Mouse (Mus musculus) cerebellum, adult 11 months (tissue): ENCODE data around the gene Tamm41.
A peak's percentile ranks its signal among the peaks of the same experiment; 100 is the strongest.

ENCODE experiments used
- DNase-seq: peaks from one replicate; pipeline ENCODE4 v3.0.0; 2022

Tamm41 gene

DNA sequence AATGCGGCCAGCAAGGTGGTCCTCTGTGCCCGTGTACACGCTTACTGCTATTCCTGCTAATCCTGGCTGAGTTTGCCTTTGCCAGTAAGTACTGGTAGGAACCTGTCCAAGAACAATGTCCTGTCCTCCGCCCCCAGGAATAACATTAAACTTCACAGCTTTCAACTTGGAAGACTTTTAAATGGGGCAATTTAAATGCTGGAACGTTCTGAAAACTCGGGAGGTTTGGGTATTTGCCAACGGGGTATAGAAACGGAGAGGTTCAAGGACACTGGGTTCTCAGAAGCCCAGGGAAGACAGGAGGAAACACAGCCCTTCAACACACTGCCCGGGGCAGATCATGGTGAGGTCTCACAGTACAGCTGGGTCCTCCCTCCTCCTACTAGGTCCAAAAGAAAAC is 14.8 kb downstream of the Tamm41 start:
- DNase-seq: no peak

DNA sequence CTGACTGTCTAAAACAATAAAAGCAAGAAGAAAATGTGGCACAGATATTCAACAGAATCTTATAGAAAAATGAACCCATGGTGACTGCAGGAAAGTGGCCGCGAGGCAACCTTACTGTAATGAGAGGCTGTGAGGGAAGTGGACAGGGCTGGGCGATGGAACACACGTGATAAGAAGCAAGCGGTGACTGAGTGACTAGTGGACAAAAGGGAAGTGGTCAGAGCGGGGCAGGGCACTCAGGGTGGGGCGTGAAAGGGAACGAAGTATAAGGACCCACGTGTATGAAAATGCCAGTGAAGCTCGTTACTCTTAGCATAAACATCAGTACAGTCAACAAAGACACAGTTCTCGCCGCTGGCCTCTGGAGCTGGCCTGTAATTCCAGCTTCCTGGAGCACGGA is 22.2 kb downstream of the Tamm41 start:
- no peak for DNase-seq

DNA sequence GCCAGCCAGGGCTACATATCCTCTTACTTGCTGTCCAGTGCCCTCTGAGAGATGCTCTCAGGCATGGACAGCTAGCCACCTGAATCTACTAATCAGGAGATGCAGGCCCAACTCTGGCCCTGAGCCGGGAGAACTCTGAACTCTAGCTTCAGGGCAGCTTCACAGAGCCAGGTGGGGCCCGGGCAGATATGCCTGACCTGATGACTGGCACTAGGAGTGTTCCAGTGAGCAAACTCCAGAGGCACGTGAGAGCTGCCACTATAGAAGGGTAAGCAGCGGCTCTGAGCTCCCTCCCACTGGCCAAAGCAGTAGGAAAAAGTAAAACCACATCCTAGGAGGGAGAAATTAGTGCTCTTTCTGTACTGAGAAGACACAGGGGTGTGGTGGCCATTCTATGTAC is 24.1 kb downstream of the Tamm41 start:
- DNase-seq: no peak

DNA sequence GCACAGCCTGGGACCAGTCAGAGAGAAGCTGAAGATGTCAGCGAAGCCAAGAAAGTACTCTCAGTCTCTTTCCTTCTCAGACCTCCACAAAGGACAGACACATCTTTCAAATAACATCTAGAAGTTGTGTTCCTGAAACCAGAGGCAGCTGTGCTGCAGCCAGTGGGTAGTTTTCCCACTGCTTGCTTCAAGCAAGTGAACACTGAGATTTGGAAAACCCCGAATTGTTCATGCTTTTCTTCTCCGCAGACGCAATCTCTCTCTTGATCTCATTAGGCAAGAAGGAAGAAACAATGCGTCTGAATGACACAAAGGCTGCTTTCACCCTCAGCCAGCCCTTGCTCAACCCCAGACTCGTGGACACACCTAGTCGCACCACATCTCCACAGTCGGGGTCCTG is 25.9 kb downstream of the Tamm41 start:
- no peak for DNase-seq

DNA sequence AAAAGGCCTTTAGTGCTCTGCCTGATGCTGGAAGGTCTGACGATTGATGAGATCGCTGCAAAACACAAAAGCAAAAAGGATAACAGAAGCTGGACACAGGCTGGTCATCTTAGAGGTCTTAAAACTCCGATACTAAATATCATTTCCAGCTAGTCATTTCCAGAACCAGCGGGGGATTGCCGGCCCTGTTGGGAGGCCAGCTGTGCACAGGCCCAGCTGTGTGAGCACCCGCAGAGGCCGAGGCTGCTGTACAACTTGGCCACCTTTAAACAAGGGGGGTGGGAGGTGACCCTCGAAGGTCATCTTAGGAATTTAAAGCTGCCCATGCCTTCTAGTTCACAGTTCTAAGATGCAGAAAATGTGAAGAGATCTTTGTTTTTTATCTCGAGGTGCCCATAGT is 26.9 kb downstream of the Tamm41 start:
- no peak for DNase-seq

DNA sequence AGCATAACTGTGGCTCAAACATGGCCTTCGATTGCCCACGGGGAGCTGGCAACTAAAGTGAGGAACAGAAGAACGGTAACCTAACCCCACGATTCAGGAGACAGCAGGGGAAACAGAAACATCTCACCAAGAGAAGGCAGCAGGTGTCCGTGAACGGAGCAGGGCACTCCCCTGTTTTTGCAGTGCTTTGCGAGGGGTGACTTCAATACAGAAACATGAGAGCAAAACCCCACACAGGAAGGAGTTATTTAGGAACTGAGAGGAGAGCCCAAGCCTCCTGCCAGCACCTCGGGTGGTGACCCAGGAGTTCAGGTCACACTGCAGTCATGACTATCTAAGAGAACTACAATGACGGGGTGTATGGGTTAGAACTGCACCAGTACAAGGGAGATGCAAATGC is 27.4 kb downstream of the Tamm41 start:
- no peak for DNase-seq

DNA sequence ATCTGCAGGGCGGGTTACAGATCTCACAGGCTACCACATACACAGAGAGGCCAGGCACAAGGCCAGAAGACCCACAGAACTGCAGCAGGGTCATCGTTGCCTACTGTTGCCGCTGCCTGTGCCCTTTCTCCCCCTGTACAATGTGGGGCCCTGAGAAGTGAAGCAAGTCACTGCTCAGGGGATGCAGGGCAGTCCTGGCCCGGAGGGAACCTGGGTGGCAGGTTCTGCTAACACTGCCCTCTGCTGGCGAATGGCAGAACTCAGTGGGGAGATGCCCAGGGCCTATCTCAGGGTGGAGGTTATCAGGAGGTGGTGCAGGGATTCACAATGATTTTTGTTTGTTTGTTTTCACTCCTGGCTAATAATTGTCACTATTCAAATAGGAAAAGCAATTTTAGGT is 29.9 kb downstream of the Tamm41 start:
- peak; percentile 79 for DNase-seq

DNA sequence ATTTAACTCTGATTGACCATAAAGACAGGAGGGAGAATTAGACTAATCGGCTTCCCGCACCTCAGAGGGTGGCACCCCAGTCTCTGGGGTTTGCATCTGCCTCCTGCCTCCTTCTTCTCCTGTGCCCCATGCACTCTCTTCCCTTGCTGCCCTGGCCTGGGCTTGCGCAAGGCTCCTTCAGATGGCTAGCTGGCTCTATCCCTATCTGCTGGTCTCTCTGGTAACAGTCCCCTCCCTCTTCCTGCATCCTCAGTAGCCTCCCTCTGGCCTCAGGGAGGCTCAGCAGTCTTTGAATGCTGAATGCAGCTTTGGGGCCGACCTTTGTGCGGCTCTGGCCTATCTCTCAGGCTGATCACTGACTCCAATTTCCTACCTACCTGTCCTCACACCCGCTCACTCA is 30.7 kb downstream of the Tamm41 start:
- no peak for DNase-seq

DNA sequence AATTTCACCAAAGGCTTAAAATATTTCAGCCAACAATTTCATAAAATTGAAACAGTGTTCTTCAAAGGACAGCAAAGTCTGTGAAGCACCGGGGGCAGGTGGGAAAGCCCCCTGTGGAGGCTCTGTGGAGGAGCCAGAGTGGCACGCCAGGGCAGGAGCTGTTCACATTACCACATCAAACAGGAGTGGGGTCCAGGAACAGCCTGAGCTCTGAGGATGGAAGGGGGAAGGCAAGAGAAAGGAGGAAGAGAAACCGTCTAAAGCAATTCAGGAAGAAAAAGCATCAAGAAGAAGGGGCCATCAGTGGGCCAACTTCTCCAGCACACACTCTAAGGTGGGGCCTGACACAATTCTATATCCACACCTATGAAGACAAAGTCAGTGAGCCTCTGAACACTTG is 31.6 kb downstream of the Tamm41 start:
- no peak for DNase-seq

DNA sequence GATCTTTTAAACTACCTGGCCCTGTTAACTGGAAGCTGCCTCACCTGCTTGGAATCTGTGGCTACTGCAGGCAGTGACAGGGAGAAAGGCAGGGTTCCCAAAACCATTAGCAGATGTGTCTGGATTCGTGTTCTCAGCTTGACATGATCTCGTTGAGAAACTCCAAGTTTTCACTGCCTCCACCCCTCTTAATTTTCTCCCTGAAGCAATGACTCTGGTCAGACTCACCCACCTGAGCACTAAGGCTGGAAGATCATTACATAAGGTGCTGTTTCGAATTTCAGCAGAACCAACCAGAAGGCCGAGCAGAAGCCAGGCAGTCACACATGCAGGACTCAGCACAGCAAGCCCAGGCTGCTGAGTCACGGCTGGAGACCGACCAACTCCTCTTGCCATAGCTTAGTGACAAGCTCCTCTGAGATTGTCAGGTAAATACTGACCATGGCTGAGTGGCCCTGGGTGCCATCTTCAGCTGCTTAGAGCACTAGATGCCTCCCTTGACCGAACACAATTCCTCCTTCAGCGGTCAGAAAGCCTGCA is 32.3 kb downstream of the Tamm41 start:
- peak; percentile 70 for DNase-seq

DNA sequence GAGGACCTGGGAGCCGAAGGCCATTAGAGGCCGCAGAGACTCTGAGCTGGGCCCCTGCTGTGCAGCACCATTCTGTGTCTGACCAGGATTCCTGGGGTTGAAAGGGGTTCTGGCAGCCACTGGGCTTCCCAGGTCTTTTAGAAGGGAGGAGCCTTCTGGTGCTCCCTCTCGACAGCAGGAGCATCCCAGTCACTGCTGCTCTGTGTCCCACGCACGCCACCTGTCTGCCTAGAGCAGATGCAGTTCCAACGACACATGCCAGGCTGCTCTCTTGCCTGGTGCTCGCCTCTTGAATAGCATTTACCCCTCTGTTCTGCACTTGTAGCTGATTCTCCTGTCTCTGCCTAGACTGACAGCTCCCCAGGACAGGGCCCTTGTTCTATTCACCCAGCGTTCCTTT is 33.0 kb downstream of the Tamm41 start:
- DNase-seq: peak; percentile 56

DNA sequence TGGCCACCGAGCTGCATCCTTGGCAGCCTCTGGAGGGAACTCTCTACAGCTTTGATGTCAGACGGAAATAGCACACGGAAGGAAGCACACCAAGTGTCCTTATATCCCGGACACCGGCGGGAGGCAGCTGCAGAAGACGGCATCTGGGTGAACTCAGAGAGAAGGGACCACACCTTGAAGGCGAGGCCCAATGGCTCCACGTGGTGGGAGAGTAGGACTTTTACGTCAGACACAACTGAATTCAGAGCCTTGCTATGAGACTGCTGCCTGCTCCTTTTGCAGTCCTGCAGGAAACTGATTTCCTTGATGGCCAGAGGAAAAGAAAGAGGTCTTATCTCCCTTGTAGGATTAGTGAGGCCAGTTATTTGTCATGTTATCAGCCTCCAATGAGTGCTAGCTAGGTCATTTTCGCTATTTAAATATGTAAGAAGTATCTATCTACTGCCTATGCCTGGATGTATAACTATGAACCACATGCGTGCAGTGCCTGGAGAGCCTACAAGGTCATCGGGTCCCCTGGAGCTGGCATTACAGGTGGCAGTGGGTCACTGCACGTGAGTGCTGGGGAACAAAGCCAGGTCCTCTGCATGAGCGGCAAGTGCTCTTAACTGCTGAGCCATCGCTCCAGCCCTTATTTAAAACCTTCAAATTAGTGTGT is 39.2 kb downstream of the Tamm41 start:
- DNase-seq: no peak

DNA sequence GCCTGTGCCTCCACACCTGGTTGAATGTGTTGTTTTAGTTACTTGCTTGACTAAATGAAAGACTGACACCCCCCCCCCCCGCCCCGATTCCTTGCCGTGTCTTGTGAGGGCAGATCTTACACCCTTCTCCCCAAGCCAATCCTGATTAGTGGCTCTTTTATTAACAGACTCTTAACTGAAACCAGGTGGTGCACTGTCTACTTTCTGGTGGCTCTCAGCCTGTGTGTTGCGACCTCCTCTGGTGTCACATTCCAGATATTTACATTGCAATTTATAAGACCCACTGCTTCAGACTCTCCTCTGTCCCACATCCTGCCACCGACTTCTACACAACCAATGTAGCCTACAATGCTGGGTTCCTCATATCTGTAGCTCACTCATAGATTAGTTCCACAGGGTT is 40.2 kb downstream of the Tamm41 start:
- DNase-seq: no peak

DNA sequence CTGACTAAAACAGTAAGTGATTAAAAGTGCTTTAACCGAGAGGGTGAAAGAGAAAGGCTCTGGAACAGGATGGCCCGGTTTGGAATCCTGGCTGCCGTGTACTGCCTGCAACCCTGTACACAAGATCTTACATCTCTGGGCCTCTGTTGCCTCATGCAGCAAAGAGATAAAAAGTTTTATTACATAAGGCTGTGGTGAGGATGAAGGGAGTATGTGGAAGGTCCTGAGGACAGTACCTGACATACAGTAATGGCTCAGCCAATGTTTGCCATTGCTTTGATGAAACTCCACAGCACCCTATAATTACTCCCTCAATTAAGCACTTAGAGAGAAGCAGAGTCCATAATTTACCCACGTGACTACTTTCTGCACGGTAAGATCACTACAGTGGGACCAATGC is 40.8 kb downstream of the Tamm41 start:
- no peak for DNase-seq

DNA sequence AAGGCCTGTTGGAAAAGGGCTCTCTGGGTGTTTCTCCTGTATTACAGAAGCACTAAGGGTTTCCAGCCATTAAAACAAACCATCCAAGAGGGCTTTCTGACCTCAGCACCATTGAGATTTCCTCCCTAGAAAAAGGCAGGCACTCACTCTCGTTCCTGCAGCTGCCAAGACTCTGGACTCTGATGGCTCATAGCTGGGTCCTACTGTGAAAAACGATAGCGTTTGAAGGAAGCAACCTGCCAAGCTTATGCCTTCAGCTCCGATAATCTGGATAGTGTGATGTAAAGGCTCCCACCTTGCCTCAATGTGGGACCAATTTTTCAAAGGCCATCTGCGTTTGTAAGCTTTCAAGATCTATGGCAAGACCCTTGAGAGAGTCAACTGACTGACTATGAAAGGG is 43.6 kb downstream of the Tamm41 start:
- DNase-seq: no peak

DNA sequence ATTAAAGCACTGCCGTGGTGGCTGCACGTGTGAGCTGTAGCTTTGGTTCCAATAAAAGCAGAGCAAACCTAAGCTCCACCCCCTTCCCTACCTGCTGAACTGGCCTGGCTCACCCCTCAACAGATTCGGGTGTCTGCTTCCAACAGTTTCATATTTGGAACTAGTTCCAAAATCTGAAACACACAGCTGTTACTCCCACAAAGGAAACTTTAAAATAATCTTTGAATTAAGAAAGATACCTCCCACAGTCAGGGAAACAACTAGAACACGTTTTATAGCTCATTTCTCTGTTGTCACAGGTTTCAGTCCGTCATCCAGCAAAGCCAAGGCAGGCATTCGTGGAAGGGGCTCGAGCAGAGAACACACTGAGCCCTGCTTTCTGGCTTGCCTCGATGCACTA is 44.0 kb downstream of the Tamm41 start:
- no peak for DNase-seq

DNA sequence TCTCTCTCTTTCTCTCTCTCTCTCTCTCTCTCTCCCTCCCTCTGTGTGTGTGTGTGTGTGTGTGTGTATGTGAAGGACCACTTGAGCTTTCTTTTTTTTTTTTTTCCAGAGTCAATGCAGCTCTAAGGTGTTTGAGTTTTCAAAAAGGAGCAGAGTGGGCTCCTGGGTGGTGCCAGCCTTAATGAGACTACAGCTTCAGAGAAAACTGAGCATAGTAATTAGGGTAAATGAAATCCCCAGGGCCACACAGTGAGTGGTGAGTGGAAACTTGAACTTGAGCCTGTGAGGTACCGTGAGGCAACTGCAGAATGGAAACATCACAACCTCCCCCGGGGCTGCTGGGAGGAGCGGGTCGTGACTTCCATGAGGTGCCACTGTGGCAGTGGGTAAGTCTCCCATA is 45.8 kb downstream of the Tamm41 start:
- no peak for DNase-seq

DNA sequence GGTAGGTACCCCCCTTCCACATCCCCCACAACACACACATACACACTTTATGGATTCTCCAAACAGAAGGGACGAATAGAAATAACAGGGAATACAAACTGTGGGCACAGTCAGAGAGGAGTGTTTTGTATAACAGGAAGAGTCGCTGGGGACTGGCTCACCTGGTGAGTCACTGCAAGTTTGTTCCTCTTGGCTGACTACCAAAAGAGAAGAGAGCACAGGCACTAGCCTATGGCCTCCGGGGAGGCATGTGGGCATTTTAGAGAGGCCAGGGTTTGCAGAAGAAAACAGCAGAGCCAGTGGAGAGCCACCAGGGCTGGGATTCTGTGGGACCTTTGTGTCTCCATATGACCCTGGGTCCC is 49.1 kb downstream of the Tamm41 start:
- no peak for DNase-seq

DNA sequence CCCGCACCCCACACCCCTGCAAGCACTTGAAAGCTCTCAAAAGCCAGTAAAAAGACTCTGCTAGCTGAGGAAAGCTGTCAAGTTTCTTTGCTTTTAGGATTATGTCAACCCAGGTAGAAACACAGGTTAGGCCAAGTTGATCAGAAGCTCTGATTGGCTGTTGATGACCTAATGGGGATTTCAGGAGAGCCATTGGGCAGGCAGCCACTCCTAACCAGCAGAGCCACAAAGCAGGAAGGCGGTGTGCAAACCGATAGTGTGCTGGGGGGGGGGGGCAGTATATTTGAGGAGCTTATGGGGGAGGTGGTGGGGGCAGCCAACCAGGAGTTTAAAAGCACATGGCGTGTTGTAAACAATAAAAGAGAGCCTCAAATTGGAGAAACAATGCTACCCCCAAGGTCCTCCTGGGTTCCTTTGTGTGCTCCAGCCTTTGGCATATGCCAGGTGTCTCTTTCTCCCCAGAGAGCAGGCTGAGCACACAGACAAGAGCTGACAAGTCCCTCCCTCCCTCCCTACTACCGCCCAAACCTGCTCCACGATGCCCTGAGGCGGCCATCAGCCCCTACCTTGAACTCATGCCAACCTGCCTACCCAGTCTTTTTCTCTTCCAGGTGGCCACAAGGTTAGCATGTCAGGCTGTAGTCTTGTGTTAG is 49.6 kb downstream of the Tamm41 start:
- DNase-seq: no peak

DNA sequence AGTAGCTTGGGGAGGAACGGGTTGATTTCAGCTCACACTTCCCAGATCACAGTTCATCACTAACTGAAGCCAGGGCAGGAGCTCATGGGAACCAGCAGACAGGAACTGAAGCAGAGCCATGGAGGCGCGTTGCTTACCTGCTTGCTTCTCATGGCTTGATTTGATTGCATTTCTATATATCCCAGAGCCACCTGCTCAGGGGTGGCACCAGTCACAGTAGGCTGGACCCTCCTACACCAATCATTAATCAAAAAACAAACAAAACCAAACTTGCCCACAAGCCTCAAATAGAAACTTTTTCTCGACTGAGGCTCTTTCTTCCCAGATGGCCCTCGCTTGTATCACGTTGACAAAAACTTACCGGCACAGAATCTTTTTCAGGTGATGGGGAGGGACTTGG is 55.0 kb downstream of the Tamm41 start:
- DNase-seq: no peak

DNA sequence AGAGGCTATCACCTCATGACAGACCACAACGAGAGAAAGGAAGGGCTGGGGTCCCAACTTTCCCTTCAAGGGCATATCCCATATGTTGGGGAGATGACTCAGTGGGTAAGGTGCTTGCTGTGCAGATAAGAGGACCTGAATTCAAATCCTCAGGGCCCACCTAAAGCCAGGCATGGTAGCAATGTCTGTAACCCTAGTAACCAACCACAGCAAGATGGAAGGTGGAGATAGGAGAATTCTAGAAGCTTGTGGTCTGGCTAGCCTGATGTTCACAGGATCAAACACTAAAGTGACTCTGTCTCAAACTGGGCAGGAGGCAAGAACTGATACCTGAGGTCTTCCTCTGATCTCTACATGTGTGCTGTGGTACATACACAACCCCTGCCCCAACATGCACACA is 58.0 kb downstream of the Tamm41 start:
- DNase-seq: no peak

DNA sequence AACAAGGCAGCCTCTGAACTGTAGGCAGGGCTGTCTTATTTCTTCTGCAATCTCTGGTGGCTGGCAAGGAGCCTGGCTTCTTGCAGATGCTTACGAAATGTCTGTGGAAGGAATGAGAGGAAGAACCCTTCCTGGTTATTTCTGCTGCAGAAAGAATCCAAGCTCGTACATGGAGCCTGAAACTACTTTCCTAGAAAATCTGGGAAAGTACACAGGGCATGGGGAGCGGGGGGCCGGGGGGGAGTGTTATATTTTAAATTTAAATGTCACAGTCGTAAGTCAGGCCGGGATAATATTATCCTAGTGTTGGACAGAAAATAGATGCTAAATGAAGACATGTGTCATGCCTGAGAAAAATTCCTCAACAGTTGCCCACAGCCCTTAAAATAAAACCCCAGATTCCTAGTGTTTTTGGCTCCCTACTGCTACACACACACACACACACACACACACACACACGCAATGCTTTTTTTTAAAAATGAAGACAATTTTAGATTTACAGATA is 60.7 kb downstream of the Tamm41 start:
- no peak for DNase-seq

DNA sequence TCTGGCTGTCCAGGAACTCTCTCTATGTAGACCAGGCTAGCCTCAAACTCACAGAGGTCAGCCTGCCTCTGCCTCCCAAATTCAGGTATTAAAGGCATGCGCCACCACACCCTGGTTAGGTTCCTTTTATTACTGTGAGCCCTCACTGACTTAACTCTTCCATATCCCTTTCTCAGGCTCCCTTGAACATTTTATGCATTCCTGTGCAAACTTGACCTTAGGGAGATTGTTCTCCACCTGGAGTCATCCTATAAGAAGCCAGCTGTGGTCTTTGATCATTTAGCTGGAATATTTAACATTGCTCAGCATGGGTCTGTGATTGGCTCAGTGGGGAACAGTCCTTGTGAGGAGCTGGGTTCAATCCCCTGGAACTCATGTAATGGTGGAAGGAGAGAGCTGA is 63.3 kb downstream of the Tamm41 start:
- DNase-seq: no peak

DNA sequence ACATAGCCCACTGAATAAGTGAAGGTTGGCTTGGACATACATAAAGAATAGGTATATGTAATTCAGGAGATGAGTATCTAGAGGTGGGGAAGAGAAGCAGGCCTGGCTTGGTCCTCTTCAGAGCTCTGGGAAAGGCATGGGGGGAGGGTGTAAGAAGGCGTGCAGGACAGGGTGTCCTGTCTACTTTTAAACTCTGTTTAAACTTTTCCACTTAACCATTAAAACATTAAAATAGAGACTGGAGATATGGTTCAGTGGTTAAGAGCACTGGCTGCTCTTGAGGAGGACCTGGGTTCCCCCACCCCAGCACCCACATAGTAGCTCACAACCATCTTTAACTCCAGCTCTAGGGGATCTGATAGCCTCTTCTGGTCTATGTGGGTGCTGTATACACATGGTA is 64.7 kb downstream of the Tamm41 start:
- no peak for DNase-seq

DNA sequence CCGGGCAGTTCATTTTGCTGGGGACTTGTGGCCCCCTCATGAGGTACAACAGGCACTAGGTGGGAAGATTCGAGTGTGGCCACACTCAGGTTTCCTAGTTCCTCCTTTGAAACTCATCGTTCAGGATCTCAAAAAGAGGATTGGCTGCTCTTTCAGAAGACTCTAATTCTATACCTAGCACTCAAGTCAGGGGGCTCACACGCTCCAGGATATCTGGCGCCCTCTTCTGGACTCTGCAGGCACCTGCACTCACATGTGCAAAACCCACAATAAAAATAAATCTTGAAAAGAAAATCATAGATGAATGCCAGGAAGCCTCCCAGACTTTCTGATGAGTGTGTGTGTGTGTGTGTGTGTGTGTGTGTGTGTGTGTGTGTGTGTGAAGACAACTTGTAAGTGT is 66.8 kb downstream of the Tamm41 start:
- no peak for DNase-seq
